Mouse (Mus musculus) embryonic fibroblast, embryonic 13.5 days (primary cell): ENCODE measurements around the gene Casz1.

ENCODE experiments used
- CTCF ChIP-seq: IDR thresholded peaks from 2 replicates; pipeline ENCODE4 v1.5.1; 2011; ENCODE audit warnings: mild to moderate bottlenecking, control low read depth, low read length, moderate library complexity, borderline replicate concordance; ENCODE audit not compliant: insufficient read depth
- POLR2A ChIP-seq: IDR thresholded peaks from 2 replicates; pipeline ENCODE4 v1.6.1; 2011; ENCODE audit warnings: low read depth, mild to moderate bottlenecking, control low read depth, low read length, moderate library complexity

- TF ChIP-seq POLR2A (no peak), CTCF (no peak)
These were observed 84.8 kb downstream of the Casz1 start for GRCm38 (mm10) chr4:148889011-148889410.
